Comparison of ENCODE assay signal across 19 mouse cellular contexts in genomic region chr1:127103664-127104063, GRCm38 (mm10).
DNase-seq lines count a peak whose midpoint lies in the region; ATAC-seq and TF ChIP-seq lines count a peak whose summit lies in the region.
"Had no signal": no experiment of that assay in that cellular context is flagged by ENCODE, and none has a peak within 500 bp of the region (broad histone marks: within the 10 kb centered on the region; RNA-seq: fewer than 3 reads in every experiment).

No protein-coding gene starts in this region.

- TF ChIP-seq CTCF in left cerebral cortex, adult 2 months (IDR thresholded peaks at IDR 0.05), result no peak

- no peak overlapping the region for H3K4me3 ChIP-seq in embryonic facial prominence, embryonic 14.5 days (ENCODE audit: low read depth, low read length)
- H3K4me3 ChIP-seq in embryonic facial prominence, embryonic 10.5 days, result no peak overlapping the region
- no peak overlapping the region for H3K4me3 ChIP-seq in left cerebral cortex, adult 2 months
- H3K4me3 ChIP-seq: heart, embryonic 10.5 days had no signal

- H3K9ac ChIP-seq in embryonic facial prominence, embryonic 14.5 days (ENCODE audit: low read depth, low read length), result no peak overlapping the region
- H3K9ac ChIP-seq: hindbrain, embryonic 14.5 days; liver, postnatal 0 days had no signal

- intact Hi-C loops in left cerebral cortex, adult 2 months (cut with DNase I), result no loop called here
- intact Hi-C loops in left cerebral cortex, postnatal 10 days (cut with DNase I), result no loop called here

- no peak overlapping the region for H3K27ac ChIP-seq in embryonic facial prominence, embryonic 14.5 days (replicated peaks; ENCODE audit: low read depth, low read length)
- H3K27ac ChIP-seq in embryonic facial prominence, embryonic 10.5 days (replicated peaks), result no peak overlapping the region
- peak overlapping the region; percentile 11; the same call in 1 of the 2 replicates for H3K27ac ChIP-seq in left cerebral cortex, adult 2 months
- H3K27ac ChIP-seq: heart, embryonic 10.5 days; hindbrain, embryonic 14.5 days; stomach, postnatal 0 days had no signal

- ATAC-seq in embryonic facial prominence, embryonic 14.5 days (ENCODE audit: low read depth), result peak; percentile 31; the same call in 1 of the 2 replicates
- ATAC-seq: liver, postnatal 0 days had no signal

- H3K9me3 ChIP-seq in embryonic facial prominence, embryonic 14.5 days (ENCODE audit: control insufficient read depth, low read length), result no peaks in the 10 kb centered on the region
- H3K9me3 ChIP-seq in embryonic facial prominence, embryonic 10.5 days, result no peaks in the 10 kb centered on the region
- H3K9me3 ChIP-seq: heart, embryonic 10.5 days had no signal

- no peaks in the 10 kb centered on the region for H3K4me1 ChIP-seq in embryonic facial prominence, embryonic 14.5 days (ENCODE audit: control insufficient read depth, insufficient read depth, low read length)
- no peaks in the 10 kb centered on the region for H3K4me1 ChIP-seq in embryonic facial prominence, embryonic 10.5 days
- H3K4me1 ChIP-seq: heart, embryonic 10.5 days had no signal

- H3K27me3 ChIP-seq in embryonic facial prominence, embryonic 14.5 days (replicated peaks; ENCODE audit: control insufficient read depth, insufficient read depth, low read length), result no peaks in the 10 kb centered on the region
- H3K27me3 ChIP-seq in embryonic facial prominence, embryonic 10.5 days (replicated peaks; ENCODE audit: low read depth, poor library complexity, severe bottlenecking), result no peaks in the 10 kb centered on the region

- 37% methylated on average over 2 of the region's 2 CpGs for WGBS in embryonic facial prominence, embryonic 14.5 days
- 50% methylated on average over 2 of the region's 2 CpGs for WGBS in embryonic facial prominence, embryonic 10.5 days

- DNase-seq in embryonic facial prominence, embryonic 14.5 days (ENCODE audit: low spot score), result peak; percentile 16
- DNase-seq in embryonic facial prominence, embryonic 10.5 days (ENCODE audit: low spot score), result no peak
- DNase-seq in left cerebral cortex, adult 2 months (ENCODE audit: extremely low spot score in 1 of 2, low spot score in 2 of 2), result no peak
- DNase-seq in left cerebral cortex, postnatal 10 days (ENCODE audit: extremely low spot score in 1 of 2, low spot score in 2 of 2), result no peak
- peak; percentile 12 for DNase-seq in Muller cell, postnatal 12 days (ENCODE audit: inconsistent ontology term)
- DNase-seq in lung, postnatal 36 days, result peak; percentile 36
- no peak for DNase-seq in right cerebral cortex, postnatal 4 days
- DNase-seq in right cerebral cortex, postnatal 25 days, result no peak
- DNase-seq: cerebellum, postnatal 25 days; gastrocnemius, postnatal 36 days; heart, postnatal 10 days; kidney, adult 18-20 months; kidney, postnatal 25 days; liver; liver, postnatal 0 days; thymus, postnatal 25 days had no signal

- H3K36me3 ChIP-seq in embryonic facial prominence, embryonic 14.5 days (ENCODE audit: control insufficient read depth, insufficient read depth, low read length), result no peaks in the 10 kb centered on the region
- no peaks in the 10 kb centered on the region for H3K36me3 ChIP-seq in embryonic facial prominence, embryonic 10.5 days (replicated peaks)
- H3K36me3 ChIP-seq: heart, embryonic 10.5 days had no signal

- H3K4me2 ChIP-seq in embryonic facial prominence, embryonic 14.5 days (ENCODE audit: low read depth, low read length), result no peak overlapping the region
- H3K4me2 ChIP-seq: hindbrain, embryonic 14.5 days had no signal

Comparison
In these comparisons a context has a peak if more than half of its experiments do, and no peak if none do; other contexts are left out.
1. DNase-seq: peak in embryonic facial prominence, embryonic 14.5 days (single experiment), Muller cell, postnatal 12 days (single experiment) and lung, postnatal 36 days (single experiment); none in embryonic facial prominence, embryonic 10.5 days (single experiment), left cerebral cortex, adult 2 months (0 of 2), left cerebral cortex, postnatal 10 days (0 of 2), right cerebral cortex, postnatal 4 days (single experiment) and right cerebral cortex, postnatal 25 days (single experiment).